Mouse (Mus musculus): ENCODE data around the gene Phc2. TPM values are rescaled to one million over a fixed set of nuclear protein-coding genes. Genes with fewer than 3 reads are reported as not detected.

Gene Phc2
- polyA plus RNA-seq, 1 experiment = 69.9 TPM

DNA sequence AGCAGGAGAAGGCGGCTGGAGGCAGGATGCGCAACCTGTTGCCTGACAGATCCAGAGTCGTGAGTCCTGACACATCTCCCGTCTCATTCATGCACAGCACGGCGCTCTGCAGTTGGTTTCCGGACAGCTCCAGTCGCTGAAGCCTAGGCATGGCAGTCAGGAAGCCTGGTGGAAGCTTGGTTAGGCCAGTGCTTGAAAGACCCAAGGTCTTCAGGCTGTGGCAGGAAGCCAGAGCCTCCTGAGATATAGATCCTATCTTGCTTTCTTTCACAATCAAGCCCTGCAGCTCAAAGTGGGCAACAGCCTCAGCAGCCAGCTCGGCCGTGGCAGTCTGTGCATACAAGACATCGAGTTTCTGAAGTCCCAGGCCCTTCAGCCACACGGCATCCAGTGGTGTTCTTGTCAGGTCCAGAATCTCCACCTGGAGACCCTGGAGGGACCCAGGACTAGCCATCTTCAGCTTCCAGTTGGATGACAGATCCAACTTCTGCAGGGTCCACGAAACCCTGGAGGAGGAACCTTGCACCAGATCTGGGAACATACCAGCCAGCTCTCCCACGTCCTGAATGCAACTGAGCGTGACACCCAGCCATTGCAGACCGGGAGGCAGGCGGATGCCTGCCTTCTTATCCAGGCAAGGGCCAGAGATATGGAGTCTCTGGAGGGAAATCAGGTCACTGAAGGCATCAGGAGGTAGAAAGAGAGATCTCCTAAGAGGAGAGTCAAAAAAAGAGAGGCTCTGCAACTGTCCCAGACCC lies 37.0 kb upstream of the Phc2 start:
- Histone ChIP-seq H3K4me1 (ENCODE audit: control insufficient read depth, insufficient read depth, low read length) (peaks cover 6% of the 10 kb centered on the region; the same call in 1 of the 2 replicates), H3K27ac (ENCODE audit: insufficient read depth, low read length) (no peak overlapping the region), H3K4me3 (ENCODE audit: insufficient read depth, low read length) (no peak overlapping the region)
- TF ChIP-seq CTCF (IDR thresholded peaks at IDR 0.05; ENCODE audit: borderline replicate concordance, insufficient read depth, low read length) (no peak), POLR2A (IDR thresholded peaks at IDR 0.05; ENCODE audit: low read depth, low read length) (no peak)

DNA sequence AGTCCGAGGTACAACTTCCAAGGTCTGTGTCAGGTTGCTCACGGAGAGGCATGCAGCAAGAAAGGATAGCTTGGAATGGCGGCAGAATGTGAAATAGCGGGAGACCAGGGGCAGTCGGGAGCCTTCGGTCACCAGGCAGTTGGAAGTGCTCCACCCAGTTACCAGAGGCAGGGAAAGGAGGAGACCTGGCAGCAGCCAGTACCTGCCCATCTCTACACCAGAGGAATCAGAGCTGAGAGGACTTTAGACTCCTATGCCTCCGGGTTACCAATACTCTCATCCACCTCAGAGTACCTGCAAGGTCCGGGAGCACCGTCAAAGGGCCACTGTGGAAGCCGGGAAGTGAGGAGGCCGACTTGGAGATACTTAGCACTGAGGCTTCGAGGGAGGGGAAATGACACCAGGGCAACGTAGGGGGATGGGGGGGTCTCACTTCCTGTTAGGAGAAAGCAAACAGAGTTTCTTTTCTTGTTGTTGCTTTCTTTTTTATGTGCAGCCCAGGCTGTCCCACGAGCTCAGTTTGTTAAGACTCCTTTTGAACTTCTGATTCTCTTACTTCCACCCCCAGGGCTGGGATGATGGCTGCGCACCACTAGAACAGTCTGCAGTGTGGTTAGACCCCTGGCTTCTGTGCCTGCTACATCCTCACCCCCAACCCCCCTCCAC lies 36.1 kb upstream of the Phc2 start, which contains the start of gene Tlr12:
Gene Tlr12, minus strand, starts transcription at position 374 of the 666 bp plus-strand sequence.
- no peak for TF ChIP-seq CTCF (IDR thresholded peaks at IDR 0.05; ENCODE audit: borderline replicate concordance, insufficient read depth, low read length)
- no peak for TF ChIP-seq POLR2A (IDR thresholded peaks at IDR 0.05; ENCODE audit: low read depth, low read length)

DNA sequence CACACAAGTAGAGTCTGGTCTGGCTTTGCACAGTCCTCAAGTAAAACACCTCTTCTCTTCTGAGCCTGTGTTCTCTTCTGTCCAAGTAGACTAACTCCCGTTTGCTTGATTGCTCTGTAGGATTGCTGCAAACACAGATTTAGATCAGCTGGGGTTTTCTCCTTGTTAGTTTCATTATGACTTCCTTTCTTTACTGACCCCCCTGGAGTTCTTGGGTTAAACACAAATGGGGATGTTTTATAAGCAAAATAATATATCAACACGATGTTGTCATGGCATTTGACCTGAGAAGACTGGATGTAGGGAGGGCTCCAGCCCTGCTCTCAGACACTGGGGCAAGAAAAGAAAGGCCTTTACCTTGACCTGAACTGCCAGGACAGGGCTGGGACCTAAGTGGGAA lies 35.5 kb upstream of the Phc2 start:
- TF ChIP-seq CTCF (IDR thresholded peaks at IDR 0.05; ENCODE audit: borderline replicate concordance, insufficient read depth, low read length) (no peak), POLR2A (IDR thresholded peaks at IDR 0.05; ENCODE audit: low read depth, low read length) (no peak)
- H3K27ac ChIP-seq (ENCODE audit: insufficient read depth, low read length) = 0 out of 2 replicates have a peak overlapping the region, but pooled peaks have one; percentile 7
- no peak overlapping the region for H3K4me3 ChIP-seq (ENCODE audit: insufficient read depth, low read length)
- peaks cover 6% of the 10 kb centered on the region; the same call in 1 of the 2 replicates for H3K4me1 ChIP-seq (ENCODE audit: control insufficient read depth, insufficient read depth, low read length)

More for the DNA sequence above, 36.1 kb upstream of the Phc2 start, which contains the start of gene Tlr12:
- Histone ChIP-seq H3K4me1 (ENCODE audit: control insufficient read depth, insufficient read depth, low read length) (peaks cover 6% of the 10 kb centered on the region; the same call in 1 of the 2 replicates), H3K4me3 (ENCODE audit: insufficient read depth, low read length) (no peak within 1 kb of the TSS), H3K27ac (ENCODE audit: insufficient read depth, low read length) (0 out of 2 replicates have a peak within 1 kb of the TSS, but pooled peaks have one; percentile 7)

DNA sequence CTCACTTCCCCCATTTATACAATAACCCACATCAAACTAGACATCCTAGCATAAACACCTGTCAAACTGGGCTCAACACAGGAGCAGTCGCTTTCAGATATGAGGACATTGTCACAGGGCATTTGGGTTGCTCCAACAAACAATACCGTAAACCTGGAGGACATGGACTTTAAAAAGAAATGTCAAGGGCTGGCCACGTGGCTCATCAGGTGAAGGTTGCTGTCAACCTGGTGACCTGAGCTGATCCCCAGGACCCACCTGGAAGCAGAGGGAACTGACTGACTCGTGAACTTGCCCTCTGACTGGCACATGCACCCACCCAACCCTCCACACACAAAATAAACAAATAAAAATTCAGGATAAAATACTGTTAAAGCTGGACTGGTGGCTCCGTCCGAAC lies 33.9 kb upstream of the Phc2 start:
- TF ChIP-seq CTCF (IDR thresholded peaks at IDR 0.05; ENCODE audit: borderline replicate concordance, insufficient read depth, low read length) = no peak
- no peak for TF ChIP-seq POLR2A (IDR thresholded peaks at IDR 0.05; ENCODE audit: low read depth, low read length)
- Histone ChIP-seq H3K4me1 (ENCODE audit: control insufficient read depth, insufficient read depth, low read length) (peaks cover 6% of the 10 kb centered on the region; the same call in 1 of the 2 replicates), H3K4me3 (ENCODE audit: insufficient read depth, low read length) (no peak overlapping the region), H3K27ac (ENCODE audit: insufficient read depth, low read length) (no peak overlapping the region)

DNA sequence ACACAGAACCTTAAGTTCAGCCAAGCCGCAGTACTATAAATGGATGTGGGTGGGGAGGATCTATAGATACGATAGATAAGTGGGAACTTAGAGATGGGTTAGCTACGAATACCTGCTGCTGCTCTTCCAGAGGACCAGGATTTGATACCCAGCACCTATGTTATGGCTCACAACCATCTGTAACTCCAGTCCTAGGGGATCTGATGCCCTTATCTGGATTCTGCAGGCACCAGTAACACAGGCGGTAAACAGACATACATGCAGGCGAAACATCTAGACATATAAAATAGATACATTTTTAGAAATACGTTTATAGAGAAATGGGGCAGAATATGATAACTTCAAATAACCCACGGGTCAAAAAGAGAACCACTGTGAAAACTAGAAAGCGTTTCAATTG lies 33.4 kb upstream of the Phc2 start:
- peaks cover 6% of the 10 kb centered on the region; the same call in 1 of the 2 replicates for H3K4me1 ChIP-seq (ENCODE audit: control insufficient read depth, insufficient read depth, low read length)
- H3K27ac ChIP-seq (ENCODE audit: insufficient read depth, low read length) = no peak overlapping the region
- TF ChIP-seq POLR2A (IDR thresholded peaks at IDR 0.05; ENCODE audit: low read depth, low read length) (no peak), CTCF (IDR thresholded peaks at IDR 0.05; ENCODE audit: borderline replicate concordance, insufficient read depth, low read length) (no peak)
- H3K4me3 ChIP-seq (ENCODE audit: insufficient read depth, low read length) = no peak overlapping the region

DNA sequence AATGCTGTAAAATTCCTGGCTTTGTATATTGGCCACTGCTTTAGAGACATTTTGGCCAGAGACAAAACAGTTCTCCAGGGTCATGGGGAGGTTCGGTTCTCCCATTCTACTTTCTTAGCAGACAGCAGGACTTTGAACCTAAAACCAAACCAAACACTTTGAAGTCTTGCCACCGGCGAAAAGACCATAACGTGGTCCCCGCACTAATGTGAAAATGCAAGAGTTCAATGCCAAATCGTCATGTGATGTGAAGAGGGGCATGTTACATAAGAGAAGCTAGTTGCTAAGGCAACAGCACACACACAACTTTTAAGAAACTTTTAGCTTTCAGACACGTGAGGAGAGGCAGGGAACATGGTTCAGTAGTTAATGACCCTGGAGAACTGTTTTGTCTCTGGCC lies 19.1 kb upstream of the Phc2 start:
- Histone ChIP-seq H3K27ac (ENCODE audit: insufficient read depth, low read length) (no peak overlapping the region), H3K4me3 (ENCODE audit: insufficient read depth, low read length) (no peak overlapping the region), H3K4me1 (ENCODE audit: control insufficient read depth, insufficient read depth, low read length) (no peaks in the 10 kb centered on the region)
- TF ChIP-seq CTCF (IDR thresholded peaks at IDR 0.05; ENCODE audit: borderline replicate concordance, insufficient read depth, low read length) (no peak), POLR2A (IDR thresholded peaks at IDR 0.05; ENCODE audit: low read depth, low read length) (no peak)

DNA sequence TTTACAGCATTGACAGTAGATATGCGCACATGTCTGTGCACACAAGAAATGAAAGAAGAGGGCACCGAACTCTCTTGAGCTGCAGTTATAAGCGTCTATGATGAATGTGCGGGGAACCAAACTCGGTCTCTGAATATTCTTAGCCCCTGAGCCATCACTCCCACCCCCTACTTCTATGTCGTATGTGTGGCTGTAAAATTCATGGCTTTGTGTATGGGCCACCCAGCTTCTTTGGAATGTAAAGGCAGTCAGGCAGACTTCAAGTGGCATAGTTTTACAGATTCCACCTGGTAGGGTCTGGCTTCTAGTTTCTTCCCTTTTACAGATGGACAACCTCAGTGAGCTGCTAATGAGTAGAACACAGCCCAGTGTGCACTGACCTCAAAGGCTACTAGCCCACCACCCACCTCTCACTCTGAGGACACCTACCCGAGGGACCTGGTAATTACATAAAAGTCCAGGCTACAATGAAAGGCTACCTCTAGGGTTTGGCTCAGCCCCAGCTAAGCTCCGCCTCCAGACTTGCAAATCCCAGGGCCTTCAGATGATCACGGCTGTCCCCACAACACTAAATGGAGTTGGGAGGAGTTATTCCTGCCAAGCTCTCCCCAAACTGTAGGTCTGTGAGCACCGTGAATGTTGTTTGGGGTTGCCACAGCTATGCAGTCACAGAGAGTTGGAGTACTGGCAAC lies 18.5 kb upstream of the Phc2 start:
- no peak overlapping the region for H3K27ac ChIP-seq (ENCODE audit: insufficient read depth, low read length)
- TF ChIP-seq CTCF (IDR thresholded peaks at IDR 0.05; ENCODE audit: borderline replicate concordance, insufficient read depth, low read length) (no peak), POLR2A (IDR thresholded peaks at IDR 0.05; ENCODE audit: low read depth, low read length) (no peak)
- no peaks in the 10 kb centered on the region for H3K4me1 ChIP-seq (ENCODE audit: control insufficient read depth, insufficient read depth, low read length)
- no peak overlapping the region for H3K4me3 ChIP-seq (ENCODE audit: insufficient read depth, low read length)

DNA sequence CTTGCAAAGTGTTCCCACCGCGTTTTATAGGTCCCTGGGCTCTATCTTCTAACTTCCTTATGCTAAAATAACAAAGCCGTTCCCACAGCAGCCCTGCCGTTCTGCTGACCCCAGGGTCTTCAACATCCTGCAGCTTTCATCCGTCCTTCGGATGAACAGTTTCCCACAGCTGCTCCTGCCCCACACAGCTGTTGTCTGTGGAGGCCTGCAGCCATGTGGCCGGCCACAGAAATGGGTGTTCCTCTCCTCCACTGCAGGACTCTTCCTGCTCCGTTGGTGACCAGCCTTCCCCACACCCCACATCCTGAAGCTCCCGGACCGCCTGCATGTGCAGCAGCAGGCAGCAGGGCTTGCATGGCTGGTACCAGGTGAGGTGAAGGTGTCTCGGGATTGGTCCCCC lies 17.3 kb upstream of the Phc2 start:
- no peaks in the 10 kb centered on the region for H3K4me1 ChIP-seq (ENCODE audit: control insufficient read depth, insufficient read depth, low read length)
- no peak overlapping the region for H3K27ac ChIP-seq (ENCODE audit: insufficient read depth, low read length)
- TF ChIP-seq CTCF (IDR thresholded peaks at IDR 0.05; ENCODE audit: borderline replicate concordance, insufficient read depth, low read length) = no peak
- no peak overlapping the region for H3K4me3 ChIP-seq (ENCODE audit: insufficient read depth, low read length)

DNA sequence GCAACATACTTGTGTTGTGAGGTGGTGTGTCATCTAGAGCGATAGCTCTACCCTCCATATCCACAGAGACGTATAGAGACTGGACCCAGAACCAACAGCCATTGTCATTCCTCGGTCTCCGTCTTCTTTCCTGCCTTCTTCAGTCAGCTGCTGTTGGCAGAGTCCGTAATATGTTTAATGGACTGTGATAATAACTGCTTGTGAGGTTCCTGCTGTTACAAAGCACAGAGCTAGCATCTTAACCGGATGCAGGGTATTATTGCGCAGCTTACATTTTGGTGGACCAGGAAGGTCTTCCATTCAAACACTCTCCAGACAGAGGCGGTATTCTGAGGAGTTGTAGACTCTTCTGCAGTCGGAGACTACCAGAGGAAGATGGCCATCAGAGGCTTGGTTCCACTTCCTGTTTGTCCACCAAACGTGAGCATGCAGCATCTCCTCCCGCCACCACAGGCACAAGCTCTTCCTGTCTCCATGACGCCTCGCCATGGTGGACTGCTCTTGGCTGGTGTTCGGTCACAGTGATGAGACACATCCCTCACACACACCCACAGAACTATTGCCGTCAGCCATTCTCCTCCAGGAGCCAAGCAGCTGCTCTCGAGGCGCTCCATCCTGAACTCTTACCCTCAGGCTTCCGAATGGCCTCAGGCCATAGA lies 16.1 kb upstream of the Phc2 start:
- H3K27ac ChIP-seq (ENCODE audit: insufficient read depth, low read length) = no peak overlapping the region

More for the DNA sequence above, 16.1 kb upstream of the Phc2 start:
- Histone ChIP-seq H3K4me1 (ENCODE audit: control insufficient read depth, insufficient read depth, low read length) (no peaks in the 10 kb centered on the region), H3K4me3 (ENCODE audit: insufficient read depth, low read length) (no peak overlapping the region)
- TF ChIP-seq CTCF (IDR thresholded peaks at IDR 0.05; ENCODE audit: borderline replicate concordance, insufficient read depth, low read length) (no peak), POLR2A (IDR thresholded peaks at IDR 0.05; ENCODE audit: low read depth, low read length) (no peak)
